Mouse (Mus musculus) stomach, embryonic 15.5 days (tissue): ENCODE measurements at regions not wholly inside any gene's neighbourhood (a gene's known extent, or its start where the extent isn't known, plus 50 kb on each side); places are given as distances from the start of the nearest gene placed in this dataset.

ENCODE experiments used
- ATAC-seq: fragments of 200-750 bp; cut with Nextera tagmentation; 2 replicates; pipeline ENCODE4 v1.8.0; 2017; ENCODE audit warnings: low read depth, moderate number of reproducible peaks, moderate TSS enrichment; ENCODE audit not compliant: insufficient read depth, low FRiP score
- H3K27ac ChIP-seq: fragments of 300-500 bp; sonication (generic); 2 replicates; pipeline ENCODE4 v1.5.1; 2015; ENCODE audit warnings: mild to moderate bottlenecking, inconsistent platforms
- H3K27me3 ChIP-seq: fragments of 300-500 bp; sonication (generic); replicated peaks from 2 replicates; pipeline ENCODE4 v1.6.1; 2015; ENCODE audit warnings: inconsistent platforms
- H3K36me3 ChIP-seq: fragments of 300-500 bp; sonication (generic); 2 replicates; pipeline ENCODE4 v1.6.1; 2015; ENCODE audit warnings: inconsistent platforms
- H3K4me1 ChIP-seq: fragments of 300-500 bp; sonication (generic); 2 replicates; pipeline ENCODE4 v1.6.1; 2015; ENCODE audit warnings: inconsistent platforms
- H3K4me2 ChIP-seq: fragments of 300-500 bp; sonication (generic); 2 replicates; pipeline ENCODE4 v1.6.1; 2015; ENCODE audit warnings: mild to moderate bottlenecking, inconsistent platforms
- H3K4me3 ChIP-seq: fragments of 300-500 bp; sonication (generic); replicated peaks from 2 replicates; pipeline ENCODE4 v1.5.1; 2015; ENCODE audit warnings: inconsistent platforms
- H3K9ac ChIP-seq: fragments of 300-500 bp; sonication (generic); 2 replicates; pipeline ENCODE4 v1.6.1; 2015; ENCODE audit warnings: inconsistent platforms
- H3K9me3 ChIP-seq: fragments of 300-500 bp; sonication (generic); 2 replicates; pipeline ENCODE4 v1.6.1; 2016; ENCODE audit warnings: inconsistent platforms
- WGBS: fragments of 180-500 bp; shearing (Covaris S2); methylation state at CpG from one replicate; pipeline ENCODE4 v1.1.7; 2015; 5-methylcytosine and 5-hydroxymethylcytosine counted together

DNA sequence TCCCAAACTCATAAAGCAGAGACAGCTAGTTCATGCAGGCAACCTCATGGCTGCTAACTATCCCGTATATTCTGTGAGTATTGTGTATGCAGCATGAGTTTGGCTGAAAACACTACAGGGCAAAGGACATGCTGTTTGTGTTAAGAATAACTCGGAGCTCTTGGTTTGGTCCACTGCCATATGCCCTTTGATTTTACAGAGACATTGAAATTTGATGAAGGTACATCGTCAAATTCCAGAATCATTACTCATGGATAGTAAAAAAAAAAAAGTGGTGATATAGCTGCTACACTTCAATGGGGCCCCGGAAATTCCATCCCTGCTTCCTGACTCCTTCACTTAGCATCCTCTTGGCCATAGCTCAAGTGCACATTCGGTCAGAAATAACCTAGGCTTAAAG, 159.3 kb upstream of the Ccdc122 start:
- Histone ChIP-seq H3K36me3 (no peaks in the 10 kb centered on the region), H3K4me2 (no peak overlapping the region), H3K4me1 (peaks cover 12% of the 10 kb centered on the region), H3K9me3 (no peaks in the 10 kb centered on the region), H3K9ac (no peak overlapping the region), H3K27me3 (no peaks in the 10 kb centered on the region), H3K27ac (no peak overlapping the region), H3K4me3 (no peak overlapping the region)
- WGBS, result 57% methylated on average over 5 of the region's 5 CpGs
- no peak for ATAC-seq

- no peak overlapping the region for H3K9ac ChIP-seq
- no peak for ATAC-seq
- H3K4me3 ChIP-seq, result no peak overlapping the region
- no peaks in the 10 kb centered on the region for H3K27me3 ChIP-seq
- no peaks in the 10 kb centered on the region for H3K36me3 ChIP-seq
- peaks cover 10% of the 10 kb centered on the region for H3K4me1 ChIP-seq
- H3K27ac ChIP-seq, result peak overlapping the region; percentile 82; the same call in 1 of the 2 replicates
- 49% methylated on average over 7 of the region's 7 CpGs for WGBS
- no peak overlapping the region for H3K4me2 ChIP-seq
- H3K9me3 ChIP-seq, result no peaks in the 10 kb centered on the region
These were observed 160.6 kb upstream of the Ccdc122 start for GRCm38 (mm10) chr14:76876015-76876414.

- Histone ChIP-seq H3K27me3 (no peaks in the 10 kb centered on the region), H3K4me2 (0 out of 2 replicates have a peak overlapping the region, but pooled peaks have one; percentile 15), H3K27ac (peak overlapping the region; percentile 82), H3K36me3 (no peaks in the 10 kb centered on the region), H3K9ac (no peak overlapping the region), H3K4me1 (peaks cover 10% of the 10 kb centered on the region), H3K9me3 (no peaks in the 10 kb centered on the region), H3K4me3 (no peak overlapping the region)
- peak; percentile 83 for ATAC-seq
- WGBS, result 26% methylated on average over 8 of the region's 8 CpGs
These were observed 161.2 kb upstream of the Ccdc122 start for GRCm38 (mm10) chr14:76875266-76875900.

DNA sequence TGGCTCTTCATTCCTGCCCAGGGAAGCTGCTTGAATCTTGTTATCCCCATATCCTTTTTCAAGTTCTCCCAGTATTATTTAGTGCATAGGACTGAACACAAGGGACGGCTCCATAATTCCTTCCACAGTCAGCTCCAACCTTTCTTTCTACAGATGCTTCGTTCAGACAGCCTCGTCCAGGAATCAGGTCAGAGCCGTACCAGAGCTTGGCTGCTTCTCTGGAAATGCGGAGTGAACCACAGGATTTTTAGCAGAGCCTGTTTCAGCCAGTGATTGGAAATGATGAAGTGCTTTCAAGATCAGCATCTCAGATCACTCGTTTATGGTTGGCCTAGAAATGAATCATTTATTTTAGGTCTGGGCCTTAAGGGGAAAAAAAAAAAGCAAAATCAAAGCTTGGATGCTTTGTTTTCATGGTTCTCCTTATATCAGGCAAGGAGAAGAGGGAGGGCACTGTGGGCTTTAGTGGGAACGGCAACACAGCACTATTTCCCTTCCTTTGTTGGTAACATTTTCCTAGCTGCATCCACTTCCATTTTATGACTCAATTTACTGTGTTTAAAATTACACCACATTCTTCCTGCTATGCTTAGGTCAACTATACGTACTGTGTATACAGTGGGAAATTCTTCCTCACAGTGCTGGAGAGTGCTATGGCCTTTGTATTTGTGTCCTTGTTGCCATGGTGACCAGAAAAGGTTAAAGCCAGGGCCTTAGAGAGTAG, 161.9 kb upstream of the Ccdc122 start:
- Histone ChIP-seq H3K4me1 (peaks cover 10% of the 10 kb centered on the region), H3K4me3 (no peak overlapping the region), H3K9me3 (no peaks in the 10 kb centered on the region), H3K9ac (no peak overlapping the region), H3K36me3 (no peaks in the 10 kb centered on the region), H3K27me3 (no peaks in the 10 kb centered on the region), H3K4me2 (0 out of 2 replicates have a peak overlapping the region, but pooled peaks have one; percentile 15), H3K27ac (peak overlapping the region; percentile 82)
- peak; percentile 96 for ATAC-seq
- WGBS, result 17% methylated on average over 8 of the region's 8 CpGs

GRCm38 (mm10) chr14:76873684-76874083, 162.9 kb upstream of the Ccdc122 start:
- Histone ChIP-seq H3K36me3 (no peaks in the 10 kb centered on the region), H3K27ac (peak overlapping the region; percentile 82; the same call in 1 of the 2 replicates), H3K9me3 (no peaks in the 10 kb centered on the region), H3K4me1 (peaks cover 10% of the 10 kb centered on the region), H3K4me2 (no peak overlapping the region), H3K9ac (no peak overlapping the region), H3K4me3 (no peak overlapping the region), H3K27me3 (no peaks in the 10 kb centered on the region)
- 59% methylated on average over 5 of the region's 5 CpGs for WGBS
- no peak for ATAC-seq

GRCm38 (mm10) chr14:76872976-76873375, 163.6 kb upstream of the Ccdc122 start:
- 90% methylated on average over 6 of the region's 6 CpGs for WGBS
- Histone ChIP-seq H3K36me3 (no peaks in the 10 kb centered on the region), H3K4me2 (no peak overlapping the region), H3K4me1 (peaks cover 10% of the 10 kb centered on the region), H3K27ac (no peak overlapping the region), H3K9me3 (no peaks in the 10 kb centered on the region), H3K4me3 (no peak overlapping the region), H3K9ac (no peak overlapping the region), H3K27me3 (no peaks in the 10 kb centered on the region)
- no peak for ATAC-seq

DNA sequence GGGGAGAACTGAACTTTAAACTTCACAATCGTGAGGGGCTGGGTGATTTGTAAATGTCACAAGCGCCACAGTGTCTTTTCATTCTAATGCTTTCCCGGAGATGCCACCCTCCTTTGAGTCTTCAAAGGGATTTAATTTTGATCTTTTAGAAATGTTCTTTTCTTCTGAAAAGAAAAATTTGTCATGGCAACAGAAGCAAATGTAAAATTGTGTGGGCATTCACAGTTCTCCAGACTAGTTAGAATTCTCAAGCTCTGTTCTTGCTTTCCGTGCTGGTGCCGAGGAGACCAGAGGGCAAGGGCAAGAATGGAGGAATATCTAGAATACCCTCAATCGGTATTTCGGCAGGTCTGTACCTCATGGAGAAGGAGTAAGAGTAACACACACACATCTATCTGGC, 164.1 kb upstream of the Ccdc122 start:
- ATAC-seq, result no peak
- H3K4me1 ChIP-seq, result peaks cover 10% of the 10 kb centered on the region
- H3K4me2 ChIP-seq, result no peak overlapping the region
- no peak overlapping the region for H3K9ac ChIP-seq
- no peaks in the 10 kb centered on the region for H3K9me3 ChIP-seq
- H3K4me3 ChIP-seq, result no peak overlapping the region
- no peaks in the 10 kb centered on the region for H3K27me3 ChIP-seq
- WGBS, result 88% methylated on average over 7 of the region's 7 CpGs
- H3K36me3 ChIP-seq, result no peaks in the 10 kb centered on the region
- H3K27ac ChIP-seq, result no peak overlapping the region

- Histone ChIP-seq H3K4me3 (no peak overlapping the region), H3K4me2 (no peak overlapping the region), H3K9me3 (no peaks in the 10 kb centered on the region), H3K27me3 (no peaks in the 10 kb centered on the region), H3K4me1 (peaks cover 1% of the 10 kb centered on the region; the same call in 1 of the 2 replicates), H3K36me3 (no peaks in the 10 kb centered on the region), H3K27ac (no peak overlapping the region), H3K9ac (no peak overlapping the region)
- WGBS, result 89% methylated on average over 3 of the region's 3 CpGs
- no peak for ATAC-seq
These were observed 167.7 kb upstream of the Ccdc122 start for GRCm38 (mm10) chr14:76868831-76869230.

DNA sequence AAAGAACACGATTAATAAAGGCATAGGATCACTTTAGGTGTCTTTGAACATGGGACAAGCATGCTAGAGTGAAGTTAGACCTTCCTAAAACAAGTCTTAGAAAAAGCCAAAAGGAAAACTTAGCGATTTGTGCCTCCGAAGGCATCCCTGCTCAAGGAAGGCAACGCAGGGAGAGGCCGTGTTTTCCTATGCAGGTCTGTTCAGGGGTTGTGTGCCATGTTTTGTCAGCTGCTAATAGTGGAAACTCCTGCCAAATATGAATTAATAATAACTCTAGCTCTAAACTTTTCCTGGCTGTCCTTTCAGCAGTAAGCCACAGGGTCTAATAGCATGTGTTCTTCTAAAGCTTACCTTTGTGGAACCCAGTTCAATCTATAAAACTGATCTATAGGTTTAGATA, 168.4 kb upstream of the Ccdc122 start:
- H3K9me3 ChIP-seq, result no peaks in the 10 kb centered on the region
- H3K4me1 ChIP-seq, result no peaks in the 10 kb centered on the region
- 86% methylated on average over 5 of the region's 5 CpGs for WGBS
- H3K36me3 ChIP-seq, result no peaks in the 10 kb centered on the region
- H3K4me3 ChIP-seq, result no peak overlapping the region
- H3K27ac ChIP-seq, result no peak overlapping the region
- no peak for ATAC-seq
- H3K27me3 ChIP-seq, result no peaks in the 10 kb centered on the region
- no peak overlapping the region for H3K9ac ChIP-seq
- H3K4me2 ChIP-seq, result no peak overlapping the region

DNA sequence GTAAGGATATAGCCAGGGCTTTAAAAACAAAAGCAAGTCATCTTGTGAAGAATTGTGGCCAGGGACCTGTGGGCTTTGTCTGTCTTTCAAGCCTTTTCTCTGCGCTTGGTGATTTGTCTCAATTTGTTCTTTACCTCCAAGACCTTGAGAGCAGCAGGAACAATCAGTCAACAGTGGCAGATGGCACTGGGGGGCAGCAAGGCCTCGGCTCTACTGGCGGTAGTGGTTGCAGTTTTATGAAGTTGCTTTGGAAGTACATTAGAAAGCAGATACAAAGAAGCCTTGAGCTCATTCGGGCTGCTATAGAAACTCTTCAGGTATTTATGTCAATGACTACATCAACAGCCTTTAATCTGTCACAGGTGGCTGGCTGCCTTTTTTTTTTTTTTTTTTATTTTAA, 171.9 kb upstream of the Ccdc122 start:
- no peaks in the 10 kb centered on the region for H3K9me3 ChIP-seq
- no peak overlapping the region for H3K27ac ChIP-seq
- 61% methylated on average over 4 of the region's 4 CpGs for WGBS
- no peak overlapping the region for H3K4me3 ChIP-seq
- H3K4me2 ChIP-seq, result no peak overlapping the region
- H3K36me3 ChIP-seq, result no peaks in the 10 kb centered on the region
- no peak for ATAC-seq
- no peak overlapping the region for H3K9ac ChIP-seq
- H3K27me3 ChIP-seq, result no peaks in the 10 kb centered on the region
- no peaks in the 10 kb centered on the region for H3K4me1 ChIP-seq

- Histone ChIP-seq H3K9me3 (no peaks in the 10 kb centered on the region), H3K27me3 (no peaks in the 10 kb centered on the region), H3K27ac (no peak overlapping the region), H3K9ac (no peak overlapping the region), H3K36me3 (no peaks in the 10 kb centered on the region), H3K4me3 (no peak overlapping the region), H3K4me1 (no peaks in the 10 kb centered on the region), H3K4me2 (no peak overlapping the region)
- no peak for ATAC-seq
- 81% methylated on average over 13 of the region's 13 CpGs for WGBS
These were observed 173.4 kb upstream of the Ccdc122 start for GRCm38 (mm10) chr14:76863035-76863706.

GRCm38 (mm10) chr14:76858396-76858795, 178.2 kb upstream of the Ccdc122 start:
- Histone ChIP-seq H3K4me1 (no peaks in the 10 kb centered on the region), H3K36me3 (no peaks in the 10 kb centered on the region), H3K9me3 (no peaks in the 10 kb centered on the region), H3K4me3 (no peak overlapping the region), H3K27ac (no peak overlapping the region), H3K9ac (no peak overlapping the region), H3K4me2 (no peak overlapping the region), H3K27me3 (no peaks in the 10 kb centered on the region)
- no peak for ATAC-seq
- 70% methylated on average over 5 of the region's 5 CpGs for WGBS
